16 mouse cellular contexts compared by ENCODE assay signal in the genomic region with DNA sequence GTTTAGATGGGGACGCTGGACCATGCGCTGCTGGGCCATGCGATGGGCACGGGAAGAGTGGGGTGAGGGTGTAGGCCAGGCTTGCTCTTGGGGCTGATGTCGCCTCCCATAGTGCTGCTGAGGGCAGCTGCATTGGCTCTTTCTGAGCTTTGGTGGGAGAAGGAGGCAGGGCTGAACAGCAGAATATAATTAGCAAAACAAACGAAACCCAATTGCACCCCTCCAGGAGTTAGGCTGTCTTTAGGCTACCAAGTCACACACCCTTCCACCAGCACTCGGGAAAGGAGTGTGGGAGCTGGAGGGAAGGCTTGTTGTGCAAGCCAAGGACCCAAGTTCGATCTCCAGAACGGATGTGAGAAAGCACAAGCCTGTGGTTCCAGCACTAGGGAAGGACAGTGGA.
"Had no signal": no experiment of that assay in that cellular context is flagged by ENCODE, and none has a peak within 500 bp of the region (broad histone marks: within the 10 kb centered on the region; RNA-seq: fewer than 3 reads in every experiment).

No protein-coding gene starts in this region.

- H3K9me3 ChIP-seq: limb, embryonic 15.5 days; liver, embryonic 12.5 days; neural tube, embryonic 12.5 days had no signal

- H3K9ac ChIP-seq: limb, embryonic 15.5 days; liver, embryonic 12.5 days; lung, embryonic 14.5 days; neural tube, embryonic 12.5 days had no signal

- H3K36me3 ChIP-seq: limb, embryonic 15.5 days; liver, embryonic 12.5 days; neural tube, embryonic 12.5 days had no signal

- H3K27ac ChIP-seq: limb, embryonic 15.5 days; liver, embryonic 12.5 days; macrophage; neural tube, embryonic 12.5 days had no signal

- H3K4me3 ChIP-seq: left cerebral cortex, adult 2 months; limb, embryonic 15.5 days; liver, embryonic 12.5 days; megakaryocyte, embryonic 14.5 days; neural tube, embryonic 12.5 days had no signal

- DNase-seq: kidney, adult 11 months; kidney, postnatal 10 days; kidney, postnatal 4 days; lung, embryonic 14.5 days; lung, postnatal 10 days; retina, postnatal 1 day; right cerebral cortex, postnatal 4 days; spleen, adult 18-20 months; thymus, adult 2 months; thymus, postnatal 4 days had no signal
